Mouse (Mus musculus) CH12.LX (cell line): ENCODE results near the gene Mcur1. TPM values are rescaled to one million over a fixed set of nuclear protein-coding genes. Genes with fewer than 3 reads are reported as not detected.

Experiments
- DNase-seq: peaks from one replicate; pipeline ENCODE4 v3.0.0-alpha.2; 2013; ENCODE audit errors: extremely low read depth
- H3K27ac ChIP-seq: 2 replicates; pipeline ENCODE4 v1.5.1; 2012; ENCODE audit warnings: low read depth, mild to moderate bottlenecking, control low read depth, moderate library complexity; ENCODE audit not compliant: insufficient read depth
- H3K27me3 ChIP-seq: replicated peaks from 2 replicates; pipeline ENCODE3; 2012; ENCODE audit warnings: inconsistent platforms
- H3K36me3 ChIP-seq, 2 experiments: replicated peaks in 1 of 2; 2 replicates each; pipeline versions ENCODE3 to v1.6.1; 2012; ENCODE audit warnings: inconsistent platforms in 1 of 2, low read length in 1 of 2, mild to moderate bottlenecking in 1 of 2, mixed read lengths in 1 of 2, moderate library complexity in 1 of 2; ENCODE audit not compliant: control insufficient read depth in 1 of 2, insufficient read depth in 1 of 2
- H3K4me1 ChIP-seq, 2 experiments: 2 replicates each; pipeline ENCODE4 v1.6.1; 2012; ENCODE audit warnings: inconsistent platforms in 1 of 2, moderate library complexity in 1 of 2; ENCODE audit not compliant: insufficient read depth in 2 of 2, control insufficient read depth in 1 of 2
- H3K4me2 ChIP-seq: 2 replicates; pipeline ENCODE4 v1.6.1; 2012; ENCODE audit warnings: low read depth, mild to moderate bottlenecking, control low read depth; ENCODE audit not compliant: poor library complexity, insufficient read depth, severe bottlenecking
- H3K4me3 ChIP-seq, 3 experiments: fragments of 150-350 bp in 1 of 3; sonication (generic) in 1 of 3; replicated peaks in 1 of 3; 2 replicates each; pipeline versions ENCODE3 to v1.5.1; 2011 to 2012; ENCODE audit warnings: low read depth in 2 of 3, low read length in 2 of 3, mild to moderate bottlenecking in 2 of 3, moderate library complexity in 2 of 3, control low read depth in 1 of 3, improper control_type of control experiment in 1 of 3, inconsistent platforms in 1 of 3, mixed read lengths in 1 of 3; ENCODE audit not compliant: poor library complexity in 1 of 3
- H3K79me2 ChIP-seq: replicated peaks from 2 replicates; pipeline ENCODE4 v1.6.1; 2012; ENCODE audit warnings: mild to moderate bottlenecking, moderate library complexity; ENCODE audit not compliant: control insufficient read depth, poor library complexity, insufficient read depth, severe bottlenecking; ENCODE audit errors: extremely low read depth
- H3K9ac ChIP-seq: 2 replicates; pipeline ENCODE4 v1.6.1; 2012; ENCODE audit warnings: low read depth, mild to moderate bottlenecking, control low read depth, moderate library complexity; ENCODE audit not compliant: insufficient read depth
- H3K9me3 ChIP-seq: replicated peaks from 2 replicates; pipeline ENCODE3; 2012; ENCODE audit warnings: low read length, inconsistent platforms, mixed read lengths
- CHD1 ChIP-seq: IDR thresholded peaks from 2 replicates; pipeline ENCODE4 v1.6.1; 2012; ENCODE audit warnings: low read depth, low read length, improper control_type of control experiment, inconsistent platforms
- CTCF ChIP-seq, 2 experiments: IDR thresholded peaks in 1 of 2; conservative IDR thresholded peaks in 1 of 2; 2 replicates each; pipeline ENCODE4 v1.5.1; 2011 to 2012; ENCODE audit warnings: low read depth in 2 of 2, low read length in 2 of 2, improper control_type of control experiment in 1 of 2, inconsistent platforms in 1 of 2, mild to moderate bottlenecking in 1 of 2, moderate library complexity in 1 of 2
- GABPA ChIP-seq: IDR thresholded peaks from 2 replicates; pipeline ENCODE4 v1.6.1; 2012; ENCODE audit warnings: low read depth, low read length, improper control_type of control experiment, inconsistent platforms; ENCODE audit not compliant: insufficient replicate concordance
- IRF4 ChIP-seq: IDR thresholded peaks from 2 replicates; pipeline ENCODE4 v1.6.1; 2014; ENCODE audit warnings: low read depth, mild to moderate bottlenecking, inconsistent platforms, low read length, improper control_type of control experiment
- JUND ChIP-seq: conservative IDR thresholded peaks from 2 replicates; pipeline ENCODE4 v1.6.1; 2011; ENCODE audit warnings: low read depth, low read length, improper control_type of control experiment
- MAFK ChIP-seq: IDR thresholded peaks from 2 replicates; pipeline ENCODE4 v1.6.1; 2011; ENCODE audit warnings: low read length, improper control_type of control experiment; ENCODE audit not compliant: insufficient replicate concordance
- MEF2A ChIP-seq: IDR thresholded peaks from 2 replicates; pipeline ENCODE4 v1.6.1; 2014; ENCODE audit warnings: low read depth, mild to moderate bottlenecking, inconsistent platforms, low read length, improper control_type of control experiment, borderline replicate concordance
- MXI1 ChIP-seq: IDR thresholded peaks from 2 replicates; pipeline ENCODE4 v1.6.1; 2011; ENCODE audit warnings: mild to moderate bottlenecking, low read depth, low read length, improper control_type of control experiment
- PAX5 ChIP-seq: IDR thresholded peaks from 2 replicates; pipeline ENCODE4 v1.6.1; 2012; ENCODE audit warnings: low read length, inconsistent platforms, mixed read lengths
- RAD21 ChIP-seq: IDR thresholded peaks from 2 replicates; pipeline ENCODE4 v1.6.1; 2011; ENCODE audit warnings: low read depth, mild to moderate bottlenecking, low read length, improper control_type of control experiment, moderate library complexity
- SIN3A ChIP-seq: IDR thresholded peaks from 2 replicates; pipeline ENCODE4 v1.6.1; 2012; ENCODE audit warnings: low read length, improper control_type of control experiment, inconsistent platforms
- TCF12 ChIP-seq: IDR thresholded peaks from 2 replicates; pipeline ENCODE4 v1.6.1; 2014; ENCODE audit warnings: low read depth, mild to moderate bottlenecking, inconsistent platforms, low read length, improper control_type of control experiment
- UBTF ChIP-seq: IDR thresholded peaks from 2 replicates; pipeline ENCODE4 v1.6.1; 2012; ENCODE audit warnings: low read depth, mild to moderate bottlenecking, inconsistent platforms, low read length, improper control_type of control experiment, moderate library complexity
- USF1 ChIP-seq: IDR thresholded peaks from 2 replicates; pipeline ENCODE4 v1.6.1; 2014; ENCODE audit warnings: low read depth, mild to moderate bottlenecking, inconsistent platforms, low read length, improper control_type of control experiment
- ZC3H11A ChIP-seq: IDR thresholded peaks from 2 replicates; pipeline ENCODE4 v1.6.1; 2012; ENCODE audit warnings: low read depth, mild to moderate bottlenecking, inconsistent platforms, low read length, improper control_type of control experiment
- ZKSCAN1 ChIP-seq: IDR thresholded peaks from 2 replicates; pipeline ENCODE4 v1.6.1; 2012; ENCODE audit warnings: low read depth, inconsistent platforms, low read length, improper control_type of control experiment, borderline replicate concordance
- dilution Hi-C: fragments of 300-500 bp; cut with MboI; formaldehyde crosslinking; loops from 2 replicates; pipeline ENCODE4 v1.14.3; 2020; ENCODE audit warnings: low sequenced_read_pairs; ENCODE audit not compliant: extremely low pct_unique_long_range_greater_than_20kb, extremely low pct_ligation_motif_present
- in situ Hi-C: fragments of 300-500 bp; cut with MboI; formaldehyde crosslinking; loops from 3 replicates; pipeline ENCODE4 v1.14.3; 2019; ENCODE audit warnings: low sequenced_read_pairs, low pct_ligation_motif_present, low pct_unique_long_range_greater_than_20kb, mixed read lengths
- polyA plus RNA-seq: library from polyadenylated mRNA; unstranded; fragments of >175 nt; gene quantifications from 2 replicates; pipeline ENCODE4 v1.2.1, GENCODE M21; 2012; ENCODE audit warnings: low read depth; ENCODE audit not compliant: insufficient read length
- total RNA-seq, 2 experiments: library from RNA; depleted of rRNA; stranded (reverse); fragments of 300-350 nt in 1 of 2; fragments of >200 nt in 1 of 2; gene quantifications; 2 replicates each; pipeline ENCODE4 v1.2.3; 2012 to 2014

Gene Mcur1
- total and polyA plus RNA-seq, 3 experiments: 4.7 to 12.5 (median 6.3) TPM

GRCm38 (mm10) chr13:43497769-43498168, 62.2 kb downstream of the Mcur1 start:
- dilution Hi-C loops: no loop called here
- H3K27me3 ChIP-seq: no peaks in the 10 kb centered on the region

DNA sequence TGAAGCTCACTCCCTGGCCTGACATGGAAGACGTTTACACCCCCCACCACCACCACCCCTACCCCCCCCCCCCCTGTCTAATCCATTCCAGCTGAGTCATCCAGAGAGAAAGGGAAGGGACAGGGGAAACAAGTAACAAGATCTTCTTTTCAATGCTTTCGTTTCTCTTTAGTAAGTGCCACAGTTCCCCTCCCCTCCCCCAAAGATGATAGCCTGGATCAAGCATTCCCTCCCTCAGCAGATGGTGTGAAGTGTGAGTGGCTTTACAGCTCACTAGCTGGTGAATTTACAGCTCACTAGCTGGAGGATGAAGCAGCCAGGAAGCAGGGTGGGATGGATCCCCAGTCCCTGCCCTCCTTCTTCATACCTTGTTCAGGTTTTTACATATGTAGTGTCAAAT, 63.3 kb downstream of the Mcur1 start:
- Histone ChIP-seq H3K27ac (no peak overlapping the region), H3K36me3 (no peaks in the 10 kb centered on the region), H3K4me2 (no peak overlapping the region), H3K79me2 (no peaks in the 10 kb centered on the region), H3K27me3 (no peaks in the 10 kb centered on the region), H3K4me1 (peaks cover 4 to 26% of the 10 kb centered on the region in 2 experiments), H3K4me3 (no peak overlapping the region), H3K9ac (no peak overlapping the region), H3K9me3 (peaks cover 8% of the 10 kb centered on the region)
- no peak for DNase-seq
- dilution Hi-C loops: no loop called here
- no peak for TF ChIP-seq MXI1
- no peak for TF ChIP-seq TCF12
- TF ChIP-seq PAX5: no peak
- no peak for TF ChIP-seq MAFK
- no peak for TF ChIP-seq UBTF
- no peak for TF ChIP-seq CHD1
- no peak for TF ChIP-seq JUND
- TF ChIP-seq GABPA: no peak
- no peak for TF ChIP-seq IRF4
- TF ChIP-seq ZC3H11A: no peak
- no peak for TF ChIP-seq SIN3A
- no peak for TF ChIP-seq RAD21
- no peak for TF ChIP-seq USF1
- no peak for TF ChIP-seq ZKSCAN1
- no peak for TF ChIP-seq MEF2A
- in situ Hi-C loops: no loop called here

More at GRCm38 (mm10) chr13:43497769-43498168, 62.2 kb downstream of the Mcur1 start:
- no peaks in the 10 kb centered on the region for H3K79me2 ChIP-seq
- no peak overlapping the region for H3K4me3 ChIP-seq
- no peak overlapping the region for H3K9ac ChIP-seq
- peaks cover 8% of the 10 kb centered on the region for H3K9me3 ChIP-seq
- peaks cover 4 to 23% of the 10 kb centered on the region in 2 experiments for H3K4me1 ChIP-seq
- no peak for DNase-seq
- H3K4me2 ChIP-seq: no peak overlapping the region
- H3K36me3 ChIP-seq: no peaks in the 10 kb centered on the region
- TF ChIP-seq IRF4 (no peak), CTCF (conservative IDR thresholded peaks at IDR 0.05 in 1 of 2, IDR thresholded peaks at IDR 0.05 in 1 of 2; ENCODE audit: low read depth in 2 of 2, low read length in 2 of 2) (peak in 1 of 2 experiments; percentile 16; a peak in 2 of 4 replicates)
- no peak overlapping the region for H3K27ac ChIP-seq
- in situ Hi-C loops: no loop called here
